Mouse (Mus musculus) kidney, postnatal 36 days (tissue): ENCODE measurements at regions not wholly inside any gene's neighbourhood (a gene's known extent, or its start where the extent isn't known, plus 50 kb on each side); places are given as distances from the start of the nearest gene placed in this dataset.
A peak's percentile ranks its signal among the peaks of the same experiment; 100 is the strongest.

Experiments used
- DNase-seq, 2 experiments: peaks; one replicate each; pipeline ENCODE4 v3.0.0; 2021 to 2022; ENCODE audit warnings: mixed read lengths in 2 of 2

DNA sequence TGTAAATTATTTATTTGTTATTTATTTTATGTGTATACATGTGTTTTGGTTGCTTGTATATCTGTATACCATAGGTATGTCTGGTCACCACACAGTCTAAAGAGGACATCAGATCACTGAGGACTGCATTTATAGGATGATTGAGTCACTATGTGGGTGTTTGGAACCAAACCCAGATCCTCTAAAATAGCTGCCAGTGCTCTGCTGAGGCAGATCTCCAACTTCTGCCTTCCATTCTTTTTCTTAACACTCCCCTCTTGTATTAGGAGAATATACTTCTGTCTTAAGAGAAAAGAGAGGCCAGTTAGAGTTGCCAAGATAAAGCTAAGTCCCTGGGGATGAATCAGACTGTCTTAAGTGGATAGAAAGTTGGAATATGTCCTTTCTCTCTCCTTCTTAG, 424.2 kb downstream of the Cntn6 start:
- no peak for DNase-seq

DNA sequence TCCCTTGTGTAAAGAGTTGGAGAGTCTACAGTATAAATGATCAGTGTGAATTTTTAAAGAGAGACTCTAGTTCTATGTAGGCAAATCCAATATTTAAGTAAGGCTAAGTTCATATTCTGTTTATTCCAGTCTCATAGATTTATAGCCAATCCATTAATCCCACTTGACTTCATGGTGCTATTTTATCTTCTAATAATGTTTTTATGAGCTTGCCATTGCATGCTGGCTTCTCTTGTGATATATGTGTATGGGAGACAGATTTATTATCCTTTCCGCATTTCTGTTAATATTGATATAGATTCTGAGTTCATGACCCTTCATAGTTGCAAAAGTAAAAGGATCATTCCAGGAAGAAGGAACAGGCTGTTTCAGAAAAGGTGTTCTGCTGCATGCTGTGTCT, 430.0 kb downstream of the Cntn6 start:
- no peak for DNase-seq

DNA sequence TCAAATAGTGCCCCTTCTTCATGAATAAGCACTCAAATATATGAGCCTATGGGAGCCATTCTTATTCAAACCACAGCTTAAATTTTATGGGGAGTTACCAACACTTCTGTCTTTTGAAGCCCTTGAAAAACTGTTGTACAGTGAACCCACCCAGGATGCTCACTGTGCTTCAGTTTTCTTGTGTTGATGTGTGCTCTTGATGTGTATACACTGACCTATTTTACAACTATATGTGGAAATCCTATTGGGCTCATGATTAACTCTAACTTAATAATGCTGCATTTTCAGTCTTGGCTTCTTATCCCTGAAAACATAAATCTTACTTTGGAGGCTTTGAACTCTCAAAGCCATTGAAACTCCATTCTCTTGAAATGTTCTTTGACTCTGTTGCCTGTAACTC, 433.5 kb downstream of the Cntn6 start:
- no peak for DNase-seq

DNA sequence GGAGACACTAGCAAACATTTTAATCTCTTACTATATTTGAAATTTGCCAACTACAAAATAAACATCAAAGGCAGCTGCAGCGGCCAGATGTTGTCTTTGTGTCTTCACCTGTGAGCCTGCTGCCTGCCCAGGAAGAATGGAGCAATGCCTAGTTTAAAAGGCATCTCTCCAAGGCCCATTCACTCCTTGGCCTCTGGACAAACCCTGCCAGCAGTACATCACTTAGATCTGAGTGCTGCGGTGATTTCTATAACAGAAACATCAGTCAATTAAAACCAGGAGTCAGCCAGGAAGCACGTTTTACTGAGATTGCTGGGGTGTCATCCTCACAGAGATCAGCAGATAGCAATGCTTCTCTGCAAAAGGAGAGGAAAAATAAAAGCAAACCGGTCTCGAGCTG, 437.7 kb downstream of the Cntn6 start:
- DNase-seq: no peak

DNA sequence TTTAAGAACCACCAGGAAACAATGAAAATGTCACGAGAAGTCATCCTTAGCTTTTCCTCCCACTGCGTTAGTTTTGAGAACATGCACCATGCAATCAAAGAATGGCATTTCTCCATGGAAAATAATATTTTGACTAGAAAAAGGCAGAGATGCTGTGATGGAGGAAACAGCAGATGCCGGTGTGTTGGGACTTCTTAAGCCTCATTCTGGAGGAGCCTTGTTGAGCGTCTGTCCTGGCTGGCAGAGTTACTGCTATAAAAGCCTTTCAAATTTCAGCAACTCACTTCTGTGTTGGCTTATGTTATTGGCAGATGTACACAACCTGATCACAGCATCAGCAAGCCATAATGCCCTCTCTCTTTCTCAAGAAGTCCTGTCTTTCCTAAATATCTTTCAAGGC, 439.6 kb downstream of the Cntn6 start:
- DNase-seq: no peak

DNA sequence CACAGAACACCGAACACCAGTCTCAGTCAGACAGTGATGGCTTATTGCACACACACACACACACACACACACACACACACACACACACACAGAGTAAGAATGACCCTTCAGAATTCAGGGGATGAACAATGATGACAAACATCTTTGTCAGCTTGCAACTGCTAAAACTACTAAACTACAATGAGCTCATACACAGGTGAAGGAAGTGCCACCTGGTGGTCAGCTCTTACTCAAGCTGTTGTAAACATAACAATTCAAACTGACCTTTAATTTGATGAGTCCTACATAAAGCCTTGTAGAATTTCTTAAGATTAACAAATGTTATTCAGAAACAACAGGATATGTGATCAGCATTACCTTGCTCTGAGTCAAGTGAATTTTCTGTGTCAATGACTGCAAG, 446.5 kb downstream of the Cntn6 start:
- peak in 1 of 2 experiments; percentile 6 for DNase-seq

DNA sequence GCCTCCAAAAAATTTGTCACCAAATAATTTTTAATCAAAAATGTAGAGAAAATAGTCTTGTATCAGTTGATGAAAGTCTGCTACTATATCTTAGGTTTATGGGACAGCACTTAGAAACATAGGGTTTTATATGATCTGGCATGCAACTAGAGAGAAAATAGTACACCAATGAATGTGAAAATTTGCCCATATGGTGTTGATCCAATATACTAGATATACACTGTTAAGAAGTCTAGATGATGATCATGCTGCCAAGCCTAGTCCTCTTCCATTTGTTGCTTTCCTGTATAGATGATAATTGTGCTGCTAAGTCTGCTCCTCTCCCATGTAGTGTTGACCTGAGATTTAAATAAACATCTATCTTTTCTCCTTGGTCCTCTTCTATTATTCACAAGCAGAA, 481.9 kb downstream of the Cntn6 start:
- no peak for DNase-seq

DNA sequence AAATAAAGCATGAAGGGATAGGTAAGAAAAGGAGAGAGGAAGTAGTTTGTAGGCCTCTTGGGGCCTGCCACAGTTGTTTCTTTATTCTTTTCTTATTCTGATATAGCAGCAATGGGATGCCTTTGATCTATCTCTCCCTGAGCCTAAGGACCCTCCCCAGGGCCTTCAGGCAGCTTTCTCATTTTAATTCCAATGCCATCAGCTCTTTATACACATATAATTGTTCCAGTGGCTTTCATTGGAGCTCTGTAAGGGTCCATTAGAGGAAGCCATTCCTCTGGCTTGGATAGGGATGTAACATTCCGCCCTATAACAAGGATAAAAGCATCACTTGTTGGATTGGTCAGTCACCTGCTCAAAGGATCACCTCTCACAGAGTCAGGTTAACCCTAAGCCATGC, 491.6 kb downstream of the Cntn6 start:
- no peak for DNase-seq

DNA sequence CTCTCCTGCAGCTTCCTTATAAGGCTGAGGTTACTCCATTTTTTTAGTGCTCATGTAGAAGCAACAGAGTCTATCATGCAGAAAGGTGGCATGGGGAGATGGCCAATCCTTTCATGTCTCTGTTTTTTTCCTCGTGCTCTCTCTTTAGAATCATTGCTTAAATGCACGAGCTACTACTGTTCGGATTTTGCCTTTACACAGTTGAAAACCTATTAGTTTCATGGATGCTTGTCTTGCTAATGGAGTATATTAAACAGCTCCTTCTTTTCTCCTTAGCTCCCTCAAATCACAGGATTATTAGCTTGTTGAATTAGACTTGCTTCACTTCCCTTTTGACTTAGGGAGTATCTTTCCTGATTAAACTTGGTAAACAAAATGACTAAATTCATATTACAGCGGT, 497.3 kb downstream of the Cntn6 start:
- DNase-seq: no peak

DNA sequence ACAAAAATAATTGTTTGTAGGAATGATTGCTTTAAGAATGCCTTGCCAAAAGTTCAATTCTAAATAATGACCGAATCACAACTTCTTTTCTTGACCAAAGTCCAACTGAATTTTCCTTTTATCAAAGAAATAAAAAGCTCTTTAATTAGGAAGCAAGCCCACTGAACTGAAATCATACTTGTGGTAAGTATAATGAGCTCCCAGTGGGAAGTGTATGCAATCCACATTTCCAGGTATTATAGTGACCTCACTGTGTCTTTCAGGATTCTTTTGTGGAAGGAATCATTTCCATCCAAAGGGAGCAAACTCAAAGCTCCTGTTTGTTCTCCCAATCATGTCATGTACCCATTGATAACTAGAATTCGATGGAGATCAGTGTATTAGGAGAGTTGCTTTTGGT, 497.8 kb downstream of the Cntn6 start:
- DNase-seq: no peak

DNA sequence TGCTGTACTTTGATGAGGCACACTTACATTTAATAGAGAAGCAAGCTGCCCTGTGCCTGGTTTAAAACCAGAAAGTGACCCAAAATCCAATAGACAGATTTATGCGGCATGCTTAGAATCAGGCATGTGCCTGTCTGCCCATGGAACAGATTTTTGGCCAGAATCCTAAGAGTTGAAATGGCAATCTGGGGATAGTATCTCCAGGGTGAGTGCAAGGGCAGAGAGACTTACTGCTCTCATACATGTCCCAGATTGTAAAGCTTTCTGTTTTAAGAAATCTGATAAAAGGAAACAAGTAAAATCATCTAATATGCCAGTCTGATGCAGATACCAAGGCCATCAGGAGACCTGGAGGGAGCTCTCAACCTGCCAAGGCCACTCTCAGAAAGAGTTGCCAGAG, 507.0 kb downstream of the Cntn6 start:
- DNase-seq: no peak

DNA sequence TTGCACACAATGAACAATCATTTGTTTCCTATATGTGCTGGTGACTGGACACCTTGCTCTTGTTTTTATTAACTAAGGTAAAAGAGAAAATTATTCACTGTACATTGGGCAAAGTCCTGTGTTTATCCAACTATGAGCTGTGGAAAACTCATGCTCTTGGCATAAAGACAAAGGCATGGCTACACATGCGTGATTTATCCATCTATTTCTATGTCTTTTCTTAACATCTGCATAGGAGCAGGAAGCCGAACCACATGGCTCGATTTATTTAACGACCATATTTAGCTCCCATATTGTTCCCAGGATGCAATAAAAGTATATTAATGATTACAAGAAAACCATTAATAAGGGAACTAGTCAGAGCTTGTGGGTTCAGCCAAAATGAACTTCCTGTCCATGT, 528.1 kb downstream of the Cntn6 start:
- DNase-seq: no peak

DNA sequence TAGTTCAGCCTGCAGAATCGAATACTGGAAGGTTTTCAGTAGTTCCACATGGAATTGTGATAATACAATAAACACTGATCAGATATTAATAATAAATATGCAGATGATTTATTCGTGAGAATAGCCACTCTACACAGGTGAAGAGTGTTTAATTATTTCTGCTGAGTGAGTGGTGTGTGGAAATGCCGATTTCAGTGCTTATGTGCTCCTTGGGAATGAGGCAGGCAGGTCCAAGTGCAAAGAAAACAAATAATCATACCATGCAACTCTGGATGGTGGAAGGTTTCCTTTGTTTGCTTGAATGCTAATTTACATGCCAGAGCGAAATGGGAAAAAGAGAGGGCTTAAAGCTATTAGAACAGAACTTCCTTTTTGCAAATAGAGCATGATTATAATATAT, 528.6 kb downstream of the Cntn6 start:
- no peak for DNase-seq

DNA sequence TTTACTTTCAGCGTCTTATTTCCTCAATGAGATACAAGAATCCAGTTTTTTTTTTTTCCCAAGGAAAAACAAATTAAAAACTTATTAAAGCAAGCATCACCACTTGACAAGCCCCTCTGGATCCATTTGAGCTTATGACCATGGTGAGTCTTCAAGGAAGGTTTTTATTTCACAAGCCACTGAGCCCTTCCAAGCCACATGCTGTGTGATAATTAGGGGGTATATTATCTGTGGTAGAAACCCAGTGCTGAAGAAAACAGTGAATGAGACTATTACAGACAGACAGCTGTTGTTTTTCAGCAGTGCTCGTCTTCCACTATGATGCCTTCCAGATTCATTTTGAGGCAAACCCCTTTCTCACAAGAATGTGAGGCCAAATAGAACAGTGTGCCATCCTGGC, 573.6 kb downstream of the Cntn6 start:
- no peak for DNase-seq

DNA sequence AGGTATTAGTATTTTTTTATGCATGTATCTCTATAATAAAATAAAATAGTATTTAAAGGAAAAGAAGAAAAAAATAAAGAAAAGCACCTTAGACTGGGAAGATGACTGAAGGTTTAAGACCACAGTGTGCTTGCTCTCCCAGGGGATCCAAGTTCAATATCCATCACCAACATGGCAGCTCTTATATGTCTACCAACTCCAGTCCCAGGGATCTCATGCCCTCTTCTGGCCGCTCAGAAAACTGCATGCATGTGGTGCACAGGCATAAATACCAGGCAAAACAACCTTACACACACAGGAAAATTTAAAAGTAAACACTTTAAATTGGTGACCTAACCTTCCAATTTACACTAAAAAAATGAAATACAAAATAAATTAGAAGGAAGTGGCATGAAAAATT, 586.6 kb upstream of the Cntn4 start:
- peak in 1 of 2 experiments; percentile 22 for DNase-seq
